Mouse (Mus musculus) embryonic fibroblast, embryonic 13.5 days (primary cell): ENCODE data around the gene Clybl.

Experiments
- CTCF ChIP-seq: IDR thresholded peaks from 2 replicates; pipeline ENCODE4 v1.5.1; 2011; ENCODE audit warnings: mild to moderate bottlenecking, control low read depth, low read length, moderate library complexity, borderline replicate concordance; ENCODE audit not compliant: insufficient read depth
- POLR2A ChIP-seq: IDR thresholded peaks from 2 replicates; pipeline ENCODE4 v1.6.1; 2011; ENCODE audit warnings: low read depth, mild to moderate bottlenecking, control low read depth, low read length, moderate library complexity

GRCm38 (mm10) chr14:122157738-122158137 lies 23.8 kb upstream of the Clybl start:
- TF ChIP-seq CTCF (no peak), POLR2A (no peak)
